Mouse (Mus musculus) erythroblast, embryonic 14.5 days (primary cell): ENCODE results near the gene Fam219a.

Experiments
- GATA1 ChIP-seq: IDR thresholded peaks from 2 replicates; pipeline ENCODE4 v1.6.1; 2012; ENCODE audit warnings: low read length, inconsistent platforms, mixed read lengths
- TAL1 ChIP-seq: IDR thresholded peaks from 3 replicates; pipeline ENCODE4 v1.6.1; 2012; ENCODE audit warnings: low read length, inconsistent platforms, mixed read lengths

- TF ChIP-seq TAL1 (no peak), GATA1 (no peak)
Measured at GRCm38 (mm10) chr4:41505131-41505551, 64.2 kb downstream of the Fam219a start.
